Mouse (Mus musculus): ENCODE results near the gene Ttc13. TPM values are rescaled to one million over a fixed set of nuclear protein-coding genes. Genes with fewer than 3 reads are reported as not detected.

Gene Ttc13
- total RNA-seq, 2 experiments from 2014 or later = 49.6 to 51.6 TPM

DNA sequence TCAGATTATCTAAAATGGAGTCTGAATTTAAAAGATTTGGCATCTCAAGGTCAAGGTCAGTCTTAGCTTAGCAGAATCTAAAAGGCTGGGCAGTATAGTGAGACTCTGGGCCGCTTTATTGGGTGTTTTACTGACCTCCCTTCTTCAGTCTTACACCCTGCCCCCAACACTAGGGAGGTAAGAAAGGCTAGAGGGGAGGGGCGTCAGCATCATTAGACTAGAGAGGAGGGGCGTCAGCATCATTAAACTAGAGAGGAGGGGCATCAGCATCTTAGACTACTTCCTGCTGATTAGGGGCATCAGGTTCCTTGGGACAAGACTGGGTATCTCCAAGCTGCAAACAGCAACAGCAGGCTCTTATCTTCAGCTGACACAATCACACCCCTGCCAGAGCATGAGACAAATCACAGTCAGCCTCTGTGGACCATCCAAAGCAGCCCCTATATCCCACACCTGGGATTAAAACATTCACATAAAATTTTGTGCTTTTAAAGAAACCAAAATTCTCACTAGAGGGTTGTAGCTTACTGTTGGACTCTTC is 13.7 kb upstream of the Ttc13 start:
- no peak for DNase-seq (ENCODE audit: low spot score in 2 of 2)
- Histone ChIP-seq H3K4me3 (no peak overlapping the region), H3K27ac (no peak overlapping the region)
- TF ChIP-seq CTCF (conservative IDR thresholded peaks at IDR 0.05) = no peak

DNA sequence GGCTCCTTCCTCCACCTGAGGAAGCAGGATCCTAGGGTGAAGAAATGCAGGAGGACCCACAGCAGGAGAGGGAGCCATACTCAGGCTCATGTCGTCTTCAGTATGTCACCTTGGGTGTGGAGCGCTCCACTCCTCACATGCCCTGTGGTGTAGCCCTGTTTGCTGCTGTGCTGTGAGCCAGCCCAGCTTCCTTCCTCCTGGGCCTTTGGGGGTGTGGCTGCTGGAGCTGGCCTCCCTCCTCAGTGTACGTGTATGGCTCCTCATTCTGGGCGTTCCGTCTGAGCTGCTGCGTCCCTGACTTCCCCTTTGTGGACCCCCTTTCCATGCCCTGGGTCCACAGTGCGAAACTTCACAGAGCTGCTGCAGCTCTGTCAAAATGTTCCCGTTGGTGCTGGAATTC is 11.0 kb upstream of the Ttc13 start:
- H3K4me3 ChIP-seq = no peak overlapping the region
- no peak overlapping the region for H3K27ac ChIP-seq
- TF ChIP-seq CTCF (conservative IDR thresholded peaks at IDR 0.05) = no peak
- no peak for DNase-seq (ENCODE audit: low spot score in 2 of 2)

DNA sequence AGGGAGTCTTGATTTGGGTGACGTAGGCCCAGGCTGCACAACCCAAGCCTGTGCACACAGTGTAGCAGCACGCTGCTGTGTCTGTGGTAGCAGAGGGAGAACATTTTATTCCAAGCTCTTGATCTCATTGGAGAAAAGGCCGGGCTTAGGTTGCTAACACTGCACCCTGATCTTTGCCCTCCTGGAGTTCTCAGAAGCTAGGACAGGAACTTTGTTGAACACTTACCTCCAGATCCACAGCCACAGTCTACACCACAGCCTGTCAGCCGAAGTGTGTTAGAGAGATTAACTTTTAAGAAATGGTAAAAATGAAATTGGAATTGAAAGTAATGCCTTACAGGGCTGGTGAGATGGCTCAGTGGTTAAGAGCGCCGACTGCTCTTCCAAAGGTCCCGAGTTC is 2.5 kb upstream of the Ttc13 start:
- DNase-seq (ENCODE audit: low spot score in 2 of 2) = no peak
- Histone ChIP-seq H3K27ac (no peak overlapping the region), H3K4me3 (no peak overlapping the region)
- no peak for TF ChIP-seq CTCF (conservative IDR thresholded peaks at IDR 0.05)

DNA sequence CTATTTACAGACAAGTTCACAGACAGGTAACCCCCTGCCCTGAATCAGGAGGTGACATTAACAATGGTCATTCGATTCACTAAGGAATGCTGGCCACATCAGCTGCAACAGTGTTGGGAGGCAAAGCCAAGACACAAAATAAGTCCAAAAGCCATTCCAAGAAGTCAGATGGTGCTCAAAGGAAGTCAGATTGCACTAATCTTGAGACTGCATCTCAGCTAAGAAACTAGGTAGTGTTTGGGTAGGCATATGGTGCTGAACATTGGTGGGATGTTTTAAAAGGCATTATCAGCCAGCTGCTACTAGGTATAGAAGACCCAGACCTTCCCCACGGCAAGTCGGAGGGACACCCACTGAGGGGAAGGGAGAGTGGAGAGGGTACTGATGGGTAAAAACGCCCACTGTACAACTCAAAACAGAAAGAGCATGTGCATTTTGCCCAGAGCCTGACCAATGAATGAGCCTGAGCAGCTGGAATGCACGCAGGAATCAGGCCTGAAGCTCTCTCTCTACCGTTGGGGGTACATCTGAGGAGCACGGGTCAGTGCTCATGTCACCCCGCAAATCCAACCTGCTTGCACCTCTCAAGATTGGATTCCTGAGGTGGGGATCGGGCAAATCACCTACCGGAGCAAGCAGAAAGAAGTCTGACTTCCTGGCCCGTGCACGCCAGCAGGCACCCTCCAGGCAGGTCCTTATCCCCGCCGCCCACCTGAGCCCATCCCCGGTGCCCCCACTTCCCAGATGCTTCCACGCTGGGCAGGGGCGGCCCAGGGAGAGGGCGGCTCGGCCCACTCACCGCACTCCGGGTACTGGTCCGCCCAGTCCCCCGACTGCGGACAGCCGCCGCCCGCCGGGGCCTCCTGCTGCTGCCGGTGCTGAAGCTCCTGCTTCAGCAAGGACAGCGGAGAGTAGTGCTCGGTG is 583 bp downstream of the Ttc13 start:
- Histone ChIP-seq H3K4me3 (peak overlapping the region; percentile 95), H3K27ac (peak overlapping the region; percentile 90)
- DNase-seq (ENCODE audit: low spot score in 2 of 2) = no peak
- TF ChIP-seq CTCF (conservative IDR thresholded peaks at IDR 0.05) = no peak

DNA sequence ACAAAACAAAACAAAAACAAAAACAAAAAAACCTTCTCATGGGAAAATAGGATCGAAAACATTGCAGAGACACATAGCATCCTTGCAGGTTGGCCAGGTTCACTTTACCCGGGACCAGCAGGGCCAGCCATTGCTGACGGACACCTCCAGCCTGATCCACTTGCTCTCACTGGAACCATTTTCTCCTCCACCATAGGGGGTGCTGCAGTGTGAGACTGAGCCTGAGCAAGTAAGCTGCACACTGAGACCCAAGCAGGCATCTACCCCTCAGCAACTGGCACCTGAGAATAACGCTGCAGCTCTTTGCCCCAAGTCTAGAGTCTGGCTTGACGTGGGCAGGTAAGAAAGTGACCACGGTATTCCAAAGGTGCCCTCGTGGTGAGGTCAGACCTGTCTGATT is 1.6 kb downstream of the Ttc13 start:
- Histone ChIP-seq H3K4me3 (no peak overlapping the region; the same call in 1 of the 2 replicates), H3K27ac (no peak overlapping the region)
- TF ChIP-seq CTCF (conservative IDR thresholded peaks at IDR 0.05) = peak; percentile 54
- DNase-seq (ENCODE audit: low spot score in 2 of 2) = no peak

DNA sequence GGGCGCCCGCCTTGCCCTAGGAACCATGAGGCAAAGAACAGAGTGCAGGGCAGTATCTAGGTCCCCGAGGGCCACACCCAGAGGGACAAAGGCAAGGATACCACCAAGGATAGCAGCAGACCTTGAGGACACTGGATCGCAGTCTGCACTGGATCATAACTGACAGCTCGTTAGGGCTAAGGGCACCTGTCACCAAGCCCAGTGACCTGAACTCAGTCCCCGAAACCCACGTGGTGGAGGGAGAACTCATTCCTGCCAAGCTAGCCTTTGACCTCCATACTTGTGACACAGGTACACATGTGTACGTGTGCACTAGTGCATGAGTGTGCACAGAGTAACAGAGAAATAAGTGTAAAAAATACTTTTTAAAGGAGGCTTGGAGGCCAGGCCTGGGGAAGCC is 6.0 kb downstream of the Ttc13 start:
- DNase-seq (ENCODE audit: low spot score in 2 of 2) = no peak
- TF ChIP-seq CTCF (conservative IDR thresholded peaks at IDR 0.05) = no peak
- Histone ChIP-seq H3K4me3 (no peak overlapping the region), H3K27ac (no peak overlapping the region)

DNA sequence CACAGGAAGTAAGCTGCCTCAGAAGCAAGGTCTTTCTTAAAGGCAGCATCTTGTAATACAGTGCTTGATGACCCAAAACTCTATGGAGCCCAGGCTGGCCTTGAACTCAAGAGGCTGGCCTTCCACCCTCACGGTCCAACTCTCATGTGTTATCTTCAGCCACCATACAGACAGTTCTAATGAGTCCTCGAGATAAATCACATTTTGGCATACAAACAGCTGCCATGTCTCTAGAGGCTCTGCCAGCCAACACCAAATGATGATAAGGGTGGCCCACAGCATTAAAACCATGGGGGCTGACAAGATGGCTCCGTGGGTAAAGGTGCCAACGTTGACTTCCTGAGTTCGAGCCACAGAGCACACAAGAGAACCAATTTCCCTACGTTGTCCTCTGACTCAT is 8.6 kb downstream of the Ttc13 start:
- H3K27ac ChIP-seq = no peak overlapping the region
- no peak for TF ChIP-seq CTCF (conservative IDR thresholded peaks at IDR 0.05)
- no peak overlapping the region for H3K4me3 ChIP-seq
- no peak for DNase-seq (ENCODE audit: low spot score in 2 of 2)

DNA sequence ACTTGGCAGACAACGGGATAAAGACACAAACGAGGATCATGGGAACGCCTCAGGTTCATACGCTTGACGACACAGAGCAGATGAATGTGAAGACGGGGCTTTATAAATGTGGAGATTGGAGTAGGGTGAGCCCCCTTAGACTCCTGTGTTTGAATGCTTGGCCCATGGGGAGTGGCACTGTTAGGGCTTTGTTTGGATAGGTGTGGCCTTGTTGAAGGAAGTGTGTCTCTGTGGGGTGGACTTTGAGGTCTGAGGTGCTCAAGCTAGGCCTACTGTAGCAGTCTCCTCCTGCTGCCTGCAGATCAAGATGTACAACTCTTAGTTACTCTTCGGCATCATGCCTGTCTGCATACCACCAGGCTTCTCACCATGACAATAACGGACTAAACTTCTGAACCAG is 16.0 kb downstream of the Ttc13 start:
- Histone ChIP-seq H3K27ac (no peak overlapping the region), H3K4me3 (no peak overlapping the region)
- no peak for TF ChIP-seq CTCF (conservative IDR thresholded peaks at IDR 0.05)
- no peak for DNase-seq (ENCODE audit: low spot score in 2 of 2)

DNA sequence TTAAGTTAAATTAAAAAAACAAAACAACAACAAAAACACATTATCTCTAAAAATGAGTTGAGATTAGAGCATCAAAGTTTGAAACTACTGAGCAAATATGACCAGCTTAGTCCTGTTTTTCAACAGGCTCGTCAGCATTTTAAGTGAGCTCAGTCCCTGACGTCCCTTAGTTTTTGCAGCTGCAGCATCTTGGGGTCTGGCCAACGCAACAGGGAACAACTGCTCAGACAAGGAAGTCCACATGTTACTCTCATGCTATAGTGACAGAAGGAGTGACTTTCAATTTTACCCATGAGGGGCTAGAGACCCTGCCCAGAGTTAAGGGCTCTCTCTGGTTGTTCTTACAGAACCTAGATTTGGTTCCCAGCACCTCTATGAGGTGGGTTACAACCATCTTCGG is 17.4 kb downstream of the Ttc13 start:
- Histone ChIP-seq H3K4me3 (no peak overlapping the region), H3K27ac (0 out of 2 replicates have a peak overlapping the region, but pooled peaks have one; percentile 43)
- TF ChIP-seq CTCF (conservative IDR thresholded peaks at IDR 0.05) = no peak
- no peak for DNase-seq (ENCODE audit: low spot score in 2 of 2)

DNA sequence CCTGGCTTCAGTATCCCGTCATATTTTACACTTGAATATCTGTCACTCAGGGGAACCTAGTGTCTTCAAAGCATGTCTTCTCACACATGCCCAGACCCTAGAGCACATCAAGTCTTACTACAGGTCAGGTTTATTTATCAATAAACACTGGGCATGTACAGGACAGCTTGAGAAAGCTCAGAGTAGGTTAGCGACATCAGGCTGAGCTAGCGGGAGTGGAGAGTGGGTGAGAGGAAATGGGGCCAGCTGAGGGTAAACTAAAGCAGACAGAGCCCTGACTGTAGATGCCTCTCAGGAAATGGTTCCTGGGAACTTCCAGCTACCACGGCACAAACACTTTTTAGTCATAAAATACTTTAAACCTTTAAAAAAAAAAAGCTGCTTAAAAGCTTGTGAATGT is 18.3 kb downstream of the Ttc13 start:
- TF ChIP-seq CTCF (conservative IDR thresholded peaks at IDR 0.05) = no peak
- DNase-seq (ENCODE audit: low spot score in 2 of 2) = no peak
- Histone ChIP-seq H3K4me3 (no peak overlapping the region), H3K27ac (0 out of 2 replicates have a peak overlapping the region, but pooled peaks have one; percentile 14)

DNA sequence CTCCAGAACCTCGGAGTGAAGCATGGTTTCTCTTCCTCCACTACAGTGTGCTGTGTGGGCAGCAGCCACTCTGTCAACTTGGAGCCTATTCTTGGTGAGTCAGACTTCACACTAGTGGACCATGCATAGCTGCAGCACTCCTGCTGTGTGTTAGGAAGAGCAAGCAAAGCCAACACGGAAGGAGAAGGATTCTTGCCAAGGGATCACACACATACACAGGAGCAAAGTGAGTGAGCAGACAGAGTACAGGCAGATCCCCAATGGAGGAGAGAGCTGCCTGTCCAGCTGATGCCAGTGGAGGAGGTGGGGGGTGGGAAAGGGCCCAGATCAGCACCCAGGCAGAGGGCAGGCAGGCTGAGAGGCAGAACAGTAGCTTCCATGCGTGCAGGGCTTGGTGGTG is 19.6 kb downstream of the Ttc13 start:
- Histone ChIP-seq H3K4me3 (no peak overlapping the region), H3K27ac (peak overlapping the region; percentile 48; the same call in 1 of the 2 replicates)
- peak in 1 of 2 experiments; percentile 28 for DNase-seq (ENCODE audit: low spot score in 2 of 2)
- no peak for TF ChIP-seq CTCF (conservative IDR thresholded peaks at IDR 0.05)

DNA sequence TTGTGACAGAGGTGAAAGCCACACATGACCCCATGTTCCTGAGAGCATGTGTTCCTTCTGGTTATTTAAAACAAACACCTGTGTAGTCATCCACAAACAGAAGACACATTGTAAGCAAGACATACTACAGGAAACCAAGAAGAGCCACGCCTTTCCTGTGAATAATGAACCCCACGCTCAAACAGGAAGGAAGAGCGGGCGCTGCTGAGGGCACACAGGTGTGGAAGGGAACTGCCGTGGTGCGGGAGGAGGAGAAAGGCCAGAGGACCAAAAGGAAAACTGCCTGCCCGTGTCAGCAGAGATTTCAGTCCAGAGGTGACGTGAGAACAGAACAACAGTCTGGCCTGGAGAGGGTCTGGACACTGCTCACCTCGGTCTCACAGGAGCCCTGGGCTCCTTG is 20.8 kb downstream of the Ttc13 start:
- H3K27ac ChIP-seq = no peak overlapping the region
- no peak for DNase-seq (ENCODE audit: low spot score in 2 of 2)
- no peak for TF ChIP-seq CTCF (conservative IDR thresholded peaks at IDR 0.05)
- no peak overlapping the region for H3K4me3 ChIP-seq

DNA sequence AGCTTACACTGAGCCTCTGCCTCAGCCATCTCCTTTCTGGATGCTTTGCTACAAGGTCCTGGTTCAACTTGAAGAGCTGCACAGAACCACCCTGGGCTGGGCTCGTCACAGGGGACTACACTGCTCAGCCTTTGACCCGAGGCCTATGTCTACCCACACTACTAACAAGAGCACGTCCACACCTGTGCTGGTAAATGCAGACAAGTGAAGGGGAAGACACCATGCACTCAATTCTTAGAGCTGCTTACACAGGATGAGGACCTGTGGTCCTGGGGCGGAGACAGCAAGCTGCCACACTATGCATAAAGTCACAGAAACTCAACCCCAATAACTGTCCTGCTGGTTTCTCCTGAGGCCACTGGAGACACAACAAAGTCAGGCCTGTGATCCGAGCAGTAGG is 21.5 kb downstream of the Ttc13 start:
- Histone ChIP-seq H3K27ac (no peak overlapping the region), H3K4me3 (no peak overlapping the region)
- TF ChIP-seq CTCF (conservative IDR thresholded peaks at IDR 0.05) = no peak
- DNase-seq (ENCODE audit: low spot score in 2 of 2) = no peak

Measured in layer of hippocampus, adult 2 months (tissue).